Mouse (Mus musculus) midbrain, embryonic 14.5 days (tissue): Measurements from ENCODE around the gene Dync1li2. TPM values are rescaled to one million over a fixed set of nuclear protein-coding genes. Genes with fewer than 3 reads are reported as not detected.

Experiments
- ATAC-seq: fragments of 200-750 bp; cut with Nextera tagmentation; 2 replicates; pipeline ENCODE4 v1.8.0; 2017; ENCODE audit warnings: moderate number of reproducible peaks, moderate library complexity; ENCODE audit not compliant: low FRiP score, low TSS enrichment
- DNase-seq: peaks from one replicate; pipeline ENCODE4 v3.0.0-alpha.2; 2015
- H3K27ac ChIP-seq: fragments of 300-500 bp; sonication (generic); replicated peaks from 2 replicates; pipeline ENCODE4 v1.5.1; 2014; ENCODE audit warnings: mild to moderate bottlenecking, low read depth, low read length, moderate library complexity
- H3K27me3 ChIP-seq: fragments of 300-500 bp; sonication (generic); 2 replicates; pipeline ENCODE4 v1.6.1; 2014; ENCODE audit warnings: low read length, control low read depth, mixed read lengths; ENCODE audit not compliant: control insufficient read depth, insufficient read depth
- H3K36me3 ChIP-seq: fragments of 300-500 bp; sonication (generic); 2 replicates; pipeline ENCODE4 v1.6.1; 2014; ENCODE audit warnings: low read length, control low read depth; ENCODE audit not compliant: control insufficient read depth, insufficient read depth
- H3K4me1 ChIP-seq: fragments of 300-500 bp; sonication (generic); 2 replicates; pipeline ENCODE4 v1.6.1; 2014; ENCODE audit warnings: mild to moderate bottlenecking, antibody characterized with exemption, low read length, control low read depth; ENCODE audit not compliant: control insufficient read depth, insufficient read depth
- H3K4me2 ChIP-seq: fragments of 300-500 bp; sonication (generic); 2 replicates; pipeline ENCODE4 v1.6.1; 2014; ENCODE audit warnings: mild to moderate bottlenecking, low read length, moderate library complexity
- H3K4me3 ChIP-seq: fragments of 300-500 bp; sonication (generic); replicated peaks from 2 replicates; pipeline ENCODE4 v1.5.1; 2014; ENCODE audit warnings: low read depth, low read length
- H3K9ac ChIP-seq: fragments of 300-500 bp; sonication (generic); replicated peaks from 2 replicates; pipeline ENCODE4 v1.6.1; 2014; ENCODE audit warnings: mild to moderate bottlenecking, low read length, moderate library complexity
- H3K9me3 ChIP-seq: fragments of 300-500 bp; sonication (generic); 2 replicates; pipeline ENCODE4 v1.6.1; 2016; ENCODE audit warnings: low read length, control low read depth, mixed read lengths; ENCODE audit not compliant: control insufficient read depth
- WGBS: fragments of 180-500 bp; shearing (Covaris S2); extraction: QIAGEN DNeasy Blood & Tissue Kit; methylation state at CpG from one replicate; pipeline ENCODE4 v1.1.7; 2014; 5-methylcytosine and 5-hydroxymethylcytosine counted together
- polyA plus RNA-seq: library from polyadenylated mRNA; unstranded; fragments of >200 nt; fragmentation: Nextera tagmentation; extraction: Ambion mirVana; gene quantifications from 2 replicates; pipeline ENCODE4 v1.2.1, GENCODE M21; 2014

Gene Dync1li2
- polyA plus RNA-seq, 1 experiment from 2014 or later, result 103 TPM

GRCm38 (mm10) chr8:104371121-104371520 is 71.7 kb downstream of the Dync1li2 start:
- Histone ChIP-seq H3K27me3 (no peaks in the 10 kb centered on the region), H3K4me2 (no peak overlapping the region), H3K27ac (no peak overlapping the region), H3K9me3 (no peaks in the 10 kb centered on the region), H3K4me1 (peaks cover 16% of the 10 kb centered on the region), H3K9ac (no peak overlapping the region), H3K4me3 (no peak overlapping the region), H3K36me3 (no peaks in the 10 kb centered on the region)
- DNase-seq, result no peak
- 92% methylated on average over 6 of the region's 6 CpGs for WGBS
- no peak for ATAC-seq

- no peaks in the 10 kb centered on the region for H3K27me3 ChIP-seq
- ATAC-seq (no peak), DNase-seq (no peak)
- H3K9me3 ChIP-seq, result no peaks in the 10 kb centered on the region
- H3K27ac ChIP-seq, result no peak overlapping the region
- no peaks in the 10 kb centered on the region for H3K36me3 ChIP-seq
- no peak overlapping the region for H3K9ac ChIP-seq
- H3K4me2 ChIP-seq, result no peak overlapping the region
- H3K4me1 ChIP-seq, result peaks cover 10% of the 10 kb centered on the region; the same call in 1 of the 2 replicates
- WGBS, result 69% methylated on average over 6 of the region's 6 CpGs
- H3K4me3 ChIP-seq, result no peak overlapping the region
Observed at GRCm38 (mm10) chr8:104370071-104370470, 72.8 kb downstream of the Dync1li2 start.

GRCm38 (mm10) chr8:104369591-104369990 is 73.3 kb downstream of the Dync1li2 start:
- DNase-seq (no peak), ATAC-seq (no peak)
- Histone ChIP-seq H3K36me3 (no peaks in the 10 kb centered on the region), H3K9me3 (no peaks in the 10 kb centered on the region), H3K4me2 (no peak overlapping the region), H3K27me3 (no peaks in the 10 kb centered on the region), H3K9ac (no peak overlapping the region), H3K4me1 (peaks cover 5% of the 10 kb centered on the region; the same call in 1 of the 2 replicates), H3K4me3 (no peak overlapping the region), H3K27ac (no peak overlapping the region)
- 84% methylated on average over 12 of the region's 12 CpGs for WGBS

Other genes starting within 250 kb of the Dync1li2 start
- gene Tk2, start 194.5 kb downstream of the Dync1li2 start, polyA plus RNA-seq, result 43.7 and 56.6 TPM in 2 replicates
- gene Cklf, start 192.2 kb downstream of the Dync1li2 start, polyA plus RNA-seq, result 30.3 and 31.4 TPM in 2 replicates
- gene Cmtm2a, start 149.9 kb downstream of the Dync1li2 start, polyA plus RNA-seq, result not detected in 2 replicates
- not detected in 2 replicates for gene Gm45711, start 133.0 kb downstream of the Dync1li2 start, polyA plus RNA-seq
- gene Cmtm1, start 132.9 kb downstream of the Dync1li2 start, polyA plus RNA-seq, result not detected in 2 replicates
- not detected in 2 replicates for gene Gm11020, start 121.5 kb downstream of the Dync1li2 start, polyA plus RNA-seq
- not detected in 2 replicates for gene Cmtm2b, start 120.8 kb downstream of the Dync1li2 start, polyA plus RNA-seq
- gene Cmtm3, start 103.6 kb downstream of the Dync1li2 start, polyA plus RNA-seq, result 28.6 and 36.9 TPM in 2 replicates
- 3.6 and 5.1 TPM in 2 replicates for gene Cmtm4, start 47.2 kb downstream of the Dync1li2 start, polyA plus RNA-seq
- 0.38 and 0.53 TPM in 2 replicates for gene Terb1, start 66.9 kb upstream of the Dync1li2 start, polyA plus RNA-seq
- gene Nae1, start 91.6 kb upstream of the Dync1li2 start, polyA plus RNA-seq, result 113 and 122 TPM in 2 replicates
- gene Car7, start 91.6 kb upstream of the Dync1li2 start, polyA plus RNA-seq, result 2.7 and 3.6 TPM in 2 replicates
- 17.2 and 18.2 TPM in 2 replicates for gene Pdp2, start 148.4 kb upstream of the Dync1li2 start, polyA plus RNA-seq
- not detected in 2 replicates for gene Cdh16, start 181.3 kb upstream of the Dync1li2 start, polyA plus RNA-seq
- gene Rrad, start 188.3 kb upstream of the Dync1li2 start, polyA plus RNA-seq, result 2.5 and 3.6 TPM in 2 replicates
- 131 and 148 TPM in 2 replicates for gene Ciao2b, start 198.9 kb upstream of the Dync1li2 start, polyA plus RNA-seq